Mouse (Mus musculus) lung, postnatal 0 days (tissue): ENCODE data around the gene Zdhhc14. TPM values are rescaled to one million over a fixed set of nuclear protein-coding genes. Genes with fewer than 3 reads are reported as not detected.

Experiments used
- ATAC-seq: fragments of 200-750 bp; cut with Nextera tagmentation; 2 replicates; pipeline ENCODE4 v1.8.0; 2017; ENCODE audit warnings: moderate library complexity
- DNase-seq: peaks from one replicate; pipeline ENCODE4 v3.0.0-alpha.2; 2016; ENCODE audit warnings: low spot score
- H3K27ac ChIP-seq: fragments of 300-500 bp; sonication (generic); 2 replicates; pipeline ENCODE4 v1.5.1; 2014; ENCODE audit warnings: antibody characterized with exemption, mild to moderate bottlenecking, low read length, mixed read lengths
- H3K27me3 ChIP-seq: fragments of 300-500 bp; sonication (generic); replicated peaks from 2 replicates; pipeline ENCODE4 v1.6.1; 2014; ENCODE audit warnings: low read length, mixed read lengths; ENCODE audit not compliant: insufficient read depth
- H3K36me3 ChIP-seq: fragments of 300-500 bp; sonication (generic); 2 replicates; pipeline ENCODE4 v1.6.1; 2014; ENCODE audit warnings: low read length, mixed read lengths; ENCODE audit not compliant: insufficient read depth
- H3K4me1 ChIP-seq: fragments of 300-500 bp; sonication (generic); 2 replicates; pipeline ENCODE4 v1.6.1; 2014; ENCODE audit warnings: antibody characterized with exemption, low read depth, low read length, mixed read lengths; ENCODE audit not compliant: insufficient read depth
- H3K4me2 ChIP-seq: fragments of 300-500 bp; sonication (generic); replicated peaks from 2 replicates; pipeline ENCODE4 v1.6.1; 2014; ENCODE audit warnings: low read depth, mild to moderate bottlenecking, low read length, moderate library complexity, mixed read lengths
- H3K4me3 ChIP-seq: fragments of 300-500 bp; sonication (generic); 2 replicates; pipeline ENCODE4 v1.5.1; 2014; ENCODE audit warnings: low read depth, low read length
- H3K9ac ChIP-seq: fragments of 300-500 bp; sonication (generic); replicated peaks from 2 replicates; pipeline ENCODE4 v1.6.1; 2014; ENCODE audit warnings: low read depth, mild to moderate bottlenecking
- H3K9me3 ChIP-seq: fragments of 300-500 bp; sonication (generic); 2 replicates; pipeline ENCODE4 v1.6.1; 2016; ENCODE audit warnings: low read length, mixed read lengths
- CTCF ChIP-seq: IDR thresholded peaks from 2 replicates; pipeline ENCODE4 v1.5.1; 2016; ENCODE audit warnings: antibody characterized with exemption, mild to moderate bottlenecking
- EP300 ChIP-seq: IDR thresholded peaks from 2 replicates; pipeline ENCODE4 v1.6.1; 2016; ENCODE audit warnings: antibody characterized with exemption, mild to moderate bottlenecking, control low read depth
- WGBS: fragments of 180-500 bp; shearing (Covaris S2); extraction: QIAGEN DNeasy Blood & Tissue Kit; methylation state at CpG from one replicate; pipeline ENCODE4 v1.1.7; 2014; 5-methylcytosine and 5-hydroxymethylcytosine counted together
- polyA plus RNA-seq: library from polyadenylated mRNA; unstranded; fragments of >200 nt; fragmentation: Nextera tagmentation; extraction: Ambion mirVana; gene quantifications from 2 replicates; pipeline ENCODE4 v1.2.1, GENCODE M21; 2015

Zdhhc14 gene
- polyA plus RNA-seq, 1 experiment from 2014 or later: 4.2 TPM

DNA sequence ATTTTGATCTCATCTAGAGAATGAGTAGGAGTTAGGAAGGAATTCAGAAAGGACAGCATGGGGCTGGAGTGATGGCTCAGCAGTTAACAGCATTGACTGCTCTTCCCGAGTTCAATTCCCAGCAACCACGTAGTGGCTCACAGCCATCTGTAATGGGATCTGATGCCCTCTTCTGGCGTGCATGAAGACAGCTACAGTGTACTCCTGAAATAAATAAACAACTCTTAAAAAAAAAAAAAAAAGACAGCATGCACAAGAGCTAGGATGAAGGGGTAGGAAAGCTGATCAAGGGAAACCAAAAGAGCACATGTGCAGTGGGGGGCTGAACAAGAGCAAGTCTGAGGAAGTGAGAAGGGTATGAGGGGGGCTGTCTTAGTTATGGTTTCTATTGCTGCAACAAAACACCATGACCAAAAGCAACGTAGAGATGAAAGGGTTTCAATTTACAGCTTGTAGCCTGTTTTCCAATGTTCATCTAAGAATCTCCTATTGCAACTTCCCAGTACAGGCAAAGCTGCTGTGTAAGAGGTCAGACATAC is 237.3 kb downstream of the Zdhhc14 start:
- no peak overlapping the region for H3K4me3 ChIP-seq
- H3K27me3 ChIP-seq: no peaks in the 10 kb centered on the region
- no peak overlapping the region for H3K27ac ChIP-seq
- no peak overlapping the region for H3K9ac ChIP-seq
- 46% methylated on average over 4 of the region's 4 CpGs for WGBS
- no peaks in the 10 kb centered on the region for H3K36me3 ChIP-seq
- no peak for ATAC-seq
- no peak for TF ChIP-seq EP300
- peak; percentile 39 for TF ChIP-seq CTCF
- no peak for DNase-seq
- no peak overlapping the region for H3K4me2 ChIP-seq
- no peaks in the 10 kb centered on the region for H3K4me1 ChIP-seq
- H3K9me3 ChIP-seq: no peaks in the 10 kb centered on the region

DNA sequence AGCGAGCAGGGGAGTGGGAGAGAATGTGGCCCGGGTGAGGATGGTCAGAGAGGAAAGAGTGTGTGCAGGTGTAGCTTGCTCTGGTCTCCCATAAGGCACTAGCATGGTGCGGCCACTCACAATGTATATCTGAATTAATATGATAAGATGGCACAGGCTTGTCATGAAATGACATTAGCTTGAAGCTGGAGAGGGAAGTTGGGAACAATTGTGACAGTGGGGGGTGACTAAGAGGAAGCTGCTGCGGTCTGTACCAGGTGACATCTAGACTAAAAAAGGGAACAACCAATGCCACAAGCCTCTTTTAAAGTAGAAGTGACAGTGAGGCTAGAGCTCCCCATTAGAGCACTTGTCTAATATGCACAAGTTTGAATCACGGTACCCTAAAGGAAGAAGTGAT is 238.2 kb downstream of the Zdhhc14 start:
- Histone ChIP-seq H3K4me1 (no peaks in the 10 kb centered on the region), H3K4me2 (no peak overlapping the region), H3K36me3 (no peaks in the 10 kb centered on the region), H3K27ac (no peak overlapping the region), H3K9me3 (no peaks in the 10 kb centered on the region), H3K27me3 (no peaks in the 10 kb centered on the region), H3K9ac (no peak overlapping the region), H3K4me3 (no peak overlapping the region)
- DNase-seq: peak; percentile 41
- ATAC-seq: peak; percentile 28; the same call in 1 of the 2 replicates
- TF ChIP-seq EP300: no peak
- no peak for TF ChIP-seq CTCF
- 86% methylated on average over 5 of the region's 5 CpGs for WGBS

DNA sequence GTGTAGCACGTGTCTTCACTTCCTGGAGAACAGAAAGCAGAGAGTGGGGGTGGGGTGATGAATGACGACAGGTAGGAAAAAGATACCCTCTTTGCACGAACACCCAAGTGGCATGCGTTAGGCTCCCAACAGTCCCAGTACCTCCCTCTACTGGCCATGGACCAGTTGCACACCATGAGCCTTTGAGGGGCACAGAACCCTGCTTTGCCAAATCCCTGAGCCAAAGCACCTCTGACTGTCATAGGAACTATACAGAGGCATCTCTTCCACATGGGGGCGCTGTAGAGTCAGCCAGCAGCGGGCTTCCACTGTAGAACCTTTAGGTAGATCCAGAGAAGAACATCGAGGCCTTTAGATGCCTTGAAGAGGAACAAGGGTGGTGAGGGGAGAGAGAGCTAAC is 241.0 kb downstream of the Zdhhc14 start:
- peak; percentile 59 for DNase-seq
- H3K4me3 ChIP-seq: no peak overlapping the region
- WGBS: 21% methylated on average over 7 of the region's 7 CpGs
- no peak overlapping the region for H3K9ac ChIP-seq
- ATAC-seq: no peak; the same call in 1 of the 2 replicates
- no peaks in the 10 kb centered on the region for H3K4me1 ChIP-seq
- H3K36me3 ChIP-seq: no peaks in the 10 kb centered on the region
- no peak overlapping the region for H3K27ac ChIP-seq
- no peaks in the 10 kb centered on the region for H3K27me3 ChIP-seq
- TF ChIP-seq CTCF: peak; percentile 73
- TF ChIP-seq EP300: no peak
- H3K9me3 ChIP-seq: no peaks in the 10 kb centered on the region
- no peak overlapping the region for H3K4me2 ChIP-seq

DNA sequence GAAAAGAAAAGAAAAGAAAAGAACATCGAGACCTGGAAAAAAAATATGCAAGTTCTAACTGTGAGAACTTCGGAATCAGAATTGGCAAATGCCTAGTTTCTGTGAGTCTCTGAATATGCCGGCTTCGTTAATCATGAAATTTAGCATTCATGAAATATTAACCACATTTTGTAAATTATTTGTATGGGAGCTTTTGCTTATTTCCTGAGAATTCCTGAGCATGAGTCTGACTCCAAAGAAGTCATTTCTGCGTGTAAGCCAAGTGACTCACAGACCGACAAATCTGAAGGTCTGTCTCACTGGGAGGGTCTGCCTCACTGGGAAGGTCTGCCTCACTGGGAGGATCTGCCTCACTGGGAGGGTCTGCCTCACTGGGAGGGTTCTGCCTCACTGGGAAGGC is 248.7 kb downstream of the Zdhhc14 start:
- H3K27ac ChIP-seq: no peak overlapping the region
- no peak overlapping the region for H3K9ac ChIP-seq
- ATAC-seq (no peak), DNase-seq (no peak)
- 88% methylated on average over 6 of the region's 6 CpGs for WGBS
- H3K4me3 ChIP-seq: no peak overlapping the region
- H3K9me3 ChIP-seq: no peaks in the 10 kb centered on the region
- no peaks in the 10 kb centered on the region for H3K36me3 ChIP-seq
- H3K27me3 ChIP-seq: no peaks in the 10 kb centered on the region
- no peak for TF ChIP-seq CTCF
- TF ChIP-seq EP300: no peak
- H3K4me2 ChIP-seq: no peak overlapping the region
- no peaks in the 10 kb centered on the region for H3K4me1 ChIP-seq

DNA sequence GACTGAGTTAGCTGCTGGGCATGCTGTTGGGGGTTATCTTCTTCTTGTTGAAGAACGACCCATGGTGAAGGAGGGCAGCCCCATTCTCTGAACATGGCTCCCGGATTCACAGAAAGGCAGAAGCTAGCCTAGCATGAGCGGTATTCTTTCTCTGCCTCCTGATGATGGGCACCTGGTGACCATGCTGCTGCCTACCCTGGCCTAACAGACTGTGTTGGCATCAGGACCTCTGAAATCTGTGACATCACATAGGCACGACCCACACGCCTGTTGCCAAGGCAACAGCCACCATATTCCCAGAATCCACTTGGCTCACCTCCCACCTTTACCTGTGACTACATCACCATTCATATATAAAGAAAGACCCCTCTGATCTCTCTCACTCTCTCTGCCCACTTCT is 251.7 kb downstream of the Zdhhc14 start:
- 84% methylated on average over 5 of the region's 5 CpGs for WGBS
- no peaks in the 10 kb centered on the region for H3K27me3 ChIP-seq
- TF ChIP-seq EP300 (no peak), CTCF (no peak)
- H3K4me3 ChIP-seq: no peak overlapping the region
- DNase-seq: no peak
- no peak for ATAC-seq
- H3K4me2 ChIP-seq: no peak overlapping the region
- no peaks in the 10 kb centered on the region for H3K9me3 ChIP-seq
- no peaks in the 10 kb centered on the region for H3K4me1 ChIP-seq
- no peak overlapping the region for H3K27ac ChIP-seq
- no peak overlapping the region for H3K9ac ChIP-seq
- H3K36me3 ChIP-seq: no peaks in the 10 kb centered on the region

DNA sequence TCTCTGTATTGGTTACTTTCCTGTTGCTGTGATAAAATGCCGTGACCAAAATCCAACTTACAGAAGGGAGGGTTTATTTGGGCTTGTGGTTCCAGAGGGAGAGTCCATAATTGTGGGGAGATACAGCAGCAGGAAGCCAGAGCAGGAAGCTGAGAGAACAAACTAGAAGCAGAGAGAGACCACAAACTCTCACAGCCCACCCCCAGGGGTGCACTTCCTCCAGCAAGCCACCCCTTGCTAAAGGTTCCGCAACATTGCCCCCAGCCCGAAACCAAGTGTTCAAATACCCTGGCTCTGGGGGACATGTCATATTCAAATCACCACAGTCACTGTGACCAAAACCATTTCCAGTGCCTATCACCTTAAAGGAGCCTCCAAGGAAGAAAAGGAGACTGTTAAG is 254.0 kb downstream of the Zdhhc14 start:
- DNase-seq (no peak), ATAC-seq (no peak)
- Histone ChIP-seq H3K9me3 (no peaks in the 10 kb centered on the region), H3K4me2 (no peak overlapping the region), H3K9ac (no peak overlapping the region), H3K4me3 (no peak overlapping the region), H3K27ac (no peak overlapping the region), H3K27me3 (no peaks in the 10 kb centered on the region), H3K36me3 (no peaks in the 10 kb centered on the region), H3K4me1 (no peaks in the 10 kb centered on the region)
- WGBS: 80% methylated on average over 3 of the region's 3 CpGs
- TF ChIP-seq CTCF (no peak), EP300 (no peak)
